Mouse (Mus musculus): ENCODE results near the gene Numa1.

GRCm38 (mm10) chr7:101994241-101994640, 60.3 kb downstream of the Numa1 start:
- TF ChIP-seq POLR2A (IDR thresholded peaks at IDR 0.05; ENCODE audit: borderline replicate concordance, insufficient read depth, low read length) (no peak), CTCF (IDR thresholded peaks at IDR 0.05; ENCODE audit: borderline replicate concordance, insufficient read depth, low read depth, low read length) (no peak)
